Mouse (Mus musculus) central nervous system, embryonic 14 days (tissue): ENCODE results near the gene Bcl2l12. TPM values are rescaled to one million over a fixed set of nuclear protein-coding genes. Genes with fewer than 3 reads are reported as not detected.

ENCODE experiments used
- polyA plus RNA-seq: library from polyadenylated mRNA; depleted of rRNA; stranded (reverse); fragments of >200 nt; gene quantifications from 2 replicates; pipeline ENCODE4 v1.2.3, GENCODE M21; 2012; rRNA removed

Gene Bcl2l12
- 31.9 and 33.7 TPM in 2 replicates for polyA plus RNA-seq

GRCm38 (mm10) chr7:44998501-44998955 lies at the start of gene Bcl2l12:
Gene Bcl2l12 (minus strand): TSS chr7:44998712.

GRCm38 (mm10) chr7:45017242-45018061 lies 18.9 kb upstream of the Bcl2l12 start, which contains the start of gene Rras:
Gene Rras (plus strand): TSS chr7:45017961.

GRCm38 (mm10) chr7:45015957-45016612 lies 17.6 kb upstream of the Bcl2l12 start, which contains the start of gene Scaf1:
Gene Scaf1 (minus strand): TSS chr7:45016363.

GRCm38 (mm10) chr7:44997231-44997939 lies 1.1 kb downstream of the Bcl2l12 start, which contains the start of gene Irf3:
Gene Irf3 (plus strand): TSS chr7:44997648.

GRCm38 (mm10) chr7:44986192-44986878 lies 12.2 kb downstream of the Bcl2l12 start, which contains the start of gene Prmt1:
Gene Prmt1 (minus strand): TSS chr7:44986568.

GRCm38 (mm10) chr7:44974383-44975116 lies 24.0 kb downstream of the Bcl2l12 start, which contains the start of gene Cpt1c:
Gene Cpt1c (minus strand): TSS chr7:44974851.

GRCm38 (mm10) chr7:44942904-44943303 lies 55.6 kb downstream of the Bcl2l12 start, which contains the start of gene Tsks:
Gene Tsks (plus strand): TSS chr7:44943204.

Other genes with a start within 250 kb of the Bcl2l12 start
- 0.84 and 1.0 TPM in 2 replicates for gene Zfp473, start 247.7 kb downstream of the Bcl2l12 start, polyA plus RNA-seq
- 72.4 and 77.2 TPM in 2 replicates for gene Nup62, start 182.6 kb downstream of the Bcl2l12 start, polyA plus RNA-seq
- gene Il4i1, start 182.3 kb downstream of the Bcl2l12 start, polyA plus RNA-seq = 0.54 and 0.94 TPM in 2 replicates
- 27.3 and 31.7 TPM in 2 replicates for gene Atf5, start 182.1 kb downstream of the Bcl2l12 start, polyA plus RNA-seq
- 124 and 138 TPM in 2 replicates for gene Akt1s1, start 149.7 kb downstream of the Bcl2l12 start, polyA plus RNA-seq
- 94.9 and 108 TPM in 2 replicates for gene Tbc1d17, start 149.6 kb downstream of the Bcl2l12 start, polyA plus RNA-seq
- 37.0 and 37.3 TPM in 2 replicates for gene Pnkp, start 141.6 kb downstream of the Bcl2l12 start, polyA plus RNA-seq
- 775 and 803 TPM in 2 replicates for gene Ptov1, start 128.9 kb downstream of the Bcl2l12 start, polyA plus RNA-seq
- 175 and 202 TPM in 2 replicates for gene Med25, start 106.0 kb downstream of the Bcl2l12 start, polyA plus RNA-seq
- 33.8 and 34.7 TPM in 2 replicates for gene Fuz, start 102.6 kb downstream of the Bcl2l12 start, polyA plus RNA-seq
- 135 and 148 TPM in 2 replicates for gene Ap2a1, start 69.2 kb downstream of the Bcl2l12 start, polyA plus RNA-seq
- 0.04 and 0.23 TPM in 2 replicates for gene Tsks, start 55.5 kb downstream of the Bcl2l12 start, polyA plus RNA-seq
- 110 and 111 TPM in 2 replicates for gene Cpt1c, start 23.9 kb downstream of the Bcl2l12 start, polyA plus RNA-seq
- gene Prmt1, start 12.1 kb downstream of the Bcl2l12 start, polyA plus RNA-seq = 763 and 875 TPM in 2 replicates
- gene Irf3, start 1.1 kb downstream of the Bcl2l12 start, polyA plus RNA-seq = 131 and 137 TPM in 2 replicates
- 117 and 120 TPM in 2 replicates for gene Scaf1, start 17.7 kb upstream of the Bcl2l12 start, polyA plus RNA-seq
- 18.7 and 27.8 TPM in 2 replicates for gene Rras, start 19.2 kb upstream of the Bcl2l12 start, polyA plus RNA-seq
- 19.6 and 25.2 TPM in 2 replicates for gene Prr12, start 54.2 kb upstream of the Bcl2l12 start, polyA plus RNA-seq
- 88.9 and 93.3 TPM in 2 replicates for gene Nosip, start 63.7 kb upstream of the Bcl2l12 start, polyA plus RNA-seq
- 24.3 and 28.4 TPM in 2 replicates for gene Prrg2, start 64.0 kb upstream of the Bcl2l12 start, polyA plus RNA-seq
- gene Rcn3, start 93.5 kb upstream of the Bcl2l12 start, polyA plus RNA-seq = 110 and 224 TPM in 2 replicates
- gene Fcgrt, start 105.1 kb upstream of the Bcl2l12 start, polyA plus RNA-seq = 15.9 and 27.0 TPM in 2 replicates
- gene Rps11, start 125.7 kb upstream of the Bcl2l12 start, polyA plus RNA-seq = 611 and 637 TPM in 2 replicates
- gene Rpl13a, start 130.0 kb upstream of the Bcl2l12 start, polyA plus RNA-seq = 2,227 and 2,905 TPM in 2 replicates
- gene Gm45713, start 137.5 kb upstream of the Bcl2l12 start, polyA plus RNA-seq = 0.25 TPM in 2 replicates
- gene Flt3l, start 137.7 kb upstream of the Bcl2l12 start, polyA plus RNA-seq = 7.7 and 10.8 TPM in 2 replicates
- gene Pih1d1, start 155.6 kb upstream of the Bcl2l12 start, polyA plus RNA-seq = 129 and 134 TPM in 2 replicates
- 31.8 and 33.0 TPM in 2 replicates for gene Aldh16a1, start 155.9 kb upstream of the Bcl2l12 start, polyA plus RNA-seq
- gene Slc17a7, start 165.2 kb upstream of the Bcl2l12 start, polyA plus RNA-seq = 12.2 and 25.0 TPM in 2 replicates
- 0.05 and 0.21 TPM in 2 replicates for gene Gfy, start 180.9 kb upstream of the Bcl2l12 start, polyA plus RNA-seq
- gene Pth2, start 182.3 kb upstream of the Bcl2l12 start, polyA plus RNA-seq = 0.20 and 0.23 TPM in 2 replicates
- 0.88 and 1.1 TPM in 2 replicates for gene Ccdc155, start 206.2 kb upstream of the Bcl2l12 start, polyA plus RNA-seq
- gene Dkkl1, start 213.4 kb upstream of the Bcl2l12 start, polyA plus RNA-seq = 2.0 and 3.2 TPM in 2 replicates
- 257 and 271 TPM in 2 replicates for gene Tead2, start 217.0 kb upstream of the Bcl2l12 start, polyA plus RNA-seq
- gene Cd37, start 240.4 kb upstream of the Bcl2l12 start, polyA plus RNA-seq = 1.6 and 1.8 TPM in 2 replicates
- gene Slc6a16, start 242.4 kb upstream of the Bcl2l12 start, polyA plus RNA-seq = 0.61 and 0.96 TPM in 2 replicates